28 mouse cellular contexts compared by ENCODE assay signal in genomic region chr14:25824995-25825394, GRCm38 (mm10).
"Had no signal": no experiment of that assay in that cellular context is flagged by ENCODE, and none has a peak within 500 bp of the region (broad histone marks: within the 10 kb centered on the region; RNA-seq: fewer than 3 reads in every experiment).

No protein-coding gene starts in this region.

- DNase-seq: gastrocnemius, adult 2 months; gastrocnemius, postnatal 10 days; gastrocnemius, postnatal 25 days; heart, adult 18-20 months; heart, postnatal 10 days; heart, postnatal 4 days; kidney, adult 18-20 months; kidney, adult 9 months; kidney, postnatal 14 days; kidney, postnatal 36 days; layer of hippocampus, adult 9-11 months; liver; liver, embryonic 13.5 days had no signal

- H3K27me3 ChIP-seq: heart, embryonic 12.5 days; hindbrain, embryonic 12.5 days; intestine, embryonic 15.5 days; kidney, embryonic 15.5 days had no signal

- H3K4me2 ChIP-seq: heart, embryonic 12.5 days; hindbrain, embryonic 12.5 days; hindbrain, embryonic 14.5 days; intestine, embryonic 15.5 days; kidney, embryonic 15.5 days; limb, embryonic 12.5 days; liver, embryonic 11.5 days; liver, embryonic 13.5 days; liver, embryonic 15.5 days had no signal

- H3K27ac ChIP-seq: gastrocnemius, adult 2 months; heart, embryonic 10.5 days; hindbrain, embryonic 10.5 days; hindbrain, embryonic 12.5 days; hindbrain, embryonic 14.5 days; kidney, embryonic 15.5 days; kidney, postnatal 0 days; left cerebral cortex, adult 2 months; limb, embryonic 10.5 days; limb, embryonic 12.5 days; liver, embryonic 13.5 days; liver, embryonic 15.5 days had no signal

- H3K4me1 ChIP-seq: heart, embryonic 12.5 days; hindbrain, embryonic 12.5 days; limb, embryonic 10.5 days; liver, embryonic 13.5 days; liver, embryonic 15.5 days had no signal

- H3K9me3 ChIP-seq: heart, embryonic 10.5 days; heart, embryonic 12.5 days; hindbrain, embryonic 10.5 days; hindbrain, embryonic 12.5 days; intestine, embryonic 15.5 days; kidney, embryonic 15.5 days; limb, embryonic 10.5 days; limb, embryonic 12.5 days; liver, embryonic 13.5 days; liver, embryonic 15.5 days had no signal

- H3K4me3 ChIP-seq: gastrocnemius, adult 2 months; heart, embryonic 10.5 days; heart, embryonic 12.5 days; hindbrain, embryonic 10.5 days; hindbrain, embryonic 12.5 days; intestine, embryonic 15.5 days; kidney, embryonic 15.5 days; left cerebral cortex, adult 2 months; limb, embryonic 10.5 days; limb, embryonic 12.5 days; liver, embryonic 13.5 days; liver, embryonic 15.5 days had no signal

- ATAC-seq: hindbrain, embryonic 16.5 days; inflammation-experienced regulatory T-cells, adult 6 months had no signal

- H3K9ac ChIP-seq: heart, embryonic 12.5 days; hindbrain, embryonic 12.5 days; hindbrain, embryonic 14.5 days; intestine, embryonic 15.5 days; kidney, embryonic 15.5 days; limb, embryonic 12.5 days; liver, embryonic 13.5 days; liver, embryonic 15.5 days had no signal

- H3K36me3 ChIP-seq: heart, embryonic 10.5 days; heart, embryonic 12.5 days; hindbrain, embryonic 10.5 days; hindbrain, embryonic 12.5 days; intestine, embryonic 15.5 days; kidney, embryonic 15.5 days; limb, embryonic 10.5 days; limb, embryonic 12.5 days; liver, embryonic 13.5 days; liver, embryonic 15.5 days had no signal
